Mouse (Mus musculus) CH12.LX (cell line): ENCODE data around the gene Kif23. TPM values are rescaled to one million over a fixed set of nuclear protein-coding genes. Genes with fewer than 3 reads are reported as not detected.

Source experiments
- DNase-seq: peaks from one replicate; pipeline ENCODE4 v3.0.0-alpha.2; 2013; ENCODE audit errors: extremely low read depth
- H3K27ac ChIP-seq: 2 replicates; pipeline ENCODE4 v1.5.1; 2012; ENCODE audit warnings: low read depth, mild to moderate bottlenecking, control low read depth, moderate library complexity; ENCODE audit not compliant: insufficient read depth
- H3K27me3 ChIP-seq: replicated peaks from 2 replicates; pipeline ENCODE3; 2012; ENCODE audit warnings: inconsistent platforms
- H3K36me3 ChIP-seq, 2 experiments: replicated peaks in 1 of 2; 2 replicates each; pipeline versions ENCODE3 to v1.6.1; 2012; ENCODE audit warnings: inconsistent platforms in 1 of 2, low read length in 1 of 2, mild to moderate bottlenecking in 1 of 2, mixed read lengths in 1 of 2, moderate library complexity in 1 of 2; ENCODE audit not compliant: control insufficient read depth in 1 of 2, insufficient read depth in 1 of 2
- H3K4me1 ChIP-seq, 2 experiments: 2 replicates each; pipeline ENCODE4 v1.6.1; 2012; ENCODE audit warnings: inconsistent platforms in 1 of 2, moderate library complexity in 1 of 2; ENCODE audit not compliant: insufficient read depth in 2 of 2, control insufficient read depth in 1 of 2
- H3K4me2 ChIP-seq: 2 replicates; pipeline ENCODE4 v1.6.1; 2012; ENCODE audit warnings: low read depth, mild to moderate bottlenecking, control low read depth; ENCODE audit not compliant: poor library complexity, insufficient read depth, severe bottlenecking
- H3K4me3 ChIP-seq, 3 experiments: fragments of 150-350 bp in 1 of 3; sonication (generic) in 1 of 3; replicated peaks in 1 of 3; 2 replicates each; pipeline versions ENCODE3 to v1.5.1; 2011 to 2012; ENCODE audit warnings: low read depth in 2 of 3, low read length in 2 of 3, mild to moderate bottlenecking in 2 of 3, moderate library complexity in 2 of 3, control low read depth in 1 of 3, improper control_type of control experiment in 1 of 3, inconsistent platforms in 1 of 3, mixed read lengths in 1 of 3; ENCODE audit not compliant: poor library complexity in 1 of 3
- H3K79me2 ChIP-seq: replicated peaks from 2 replicates; pipeline ENCODE4 v1.6.1; 2012; ENCODE audit warnings: mild to moderate bottlenecking, moderate library complexity; ENCODE audit not compliant: control insufficient read depth, poor library complexity, insufficient read depth, severe bottlenecking; ENCODE audit errors: extremely low read depth
- H3K9ac ChIP-seq: 2 replicates; pipeline ENCODE4 v1.6.1; 2012; ENCODE audit warnings: low read depth, mild to moderate bottlenecking, control low read depth, moderate library complexity; ENCODE audit not compliant: insufficient read depth
- H3K9me3 ChIP-seq: replicated peaks from 2 replicates; pipeline ENCODE3; 2012; ENCODE audit warnings: low read length, inconsistent platforms, mixed read lengths
- CHD2 ChIP-seq: IDR thresholded peaks from 2 replicates; pipeline ENCODE4 v1.6.1; 2011; ENCODE audit warnings: low read length, improper control_type of control experiment
- ELF1 ChIP-seq: IDR thresholded peaks from 2 replicates; pipeline ENCODE4 v1.6.1; 2014; ENCODE audit warnings: low read depth, mild to moderate bottlenecking, inconsistent platforms, low read length, improper control_type of control experiment
- ETS1 ChIP-seq: conservative IDR thresholded peaks from 2 replicates; pipeline ENCODE4 v1.6.1; 2012; ENCODE audit warnings: low read depth, mild to moderate bottlenecking, inconsistent platforms, low read length, improper control_type of control experiment, moderate library complexity
- GABPA ChIP-seq: IDR thresholded peaks from 2 replicates; pipeline ENCODE4 v1.6.1; 2012; ENCODE audit warnings: low read depth, low read length, improper control_type of control experiment, inconsistent platforms; ENCODE audit not compliant: insufficient replicate concordance
- IRF4 ChIP-seq: IDR thresholded peaks from 2 replicates; pipeline ENCODE4 v1.6.1; 2014; ENCODE audit warnings: low read depth, mild to moderate bottlenecking, inconsistent platforms, low read length, improper control_type of control experiment
- JUN ChIP-seq: IDR thresholded peaks from 2 replicates; pipeline ENCODE4 v1.6.1; 2011; ENCODE audit warnings: low read depth, mild to moderate bottlenecking, low read length, improper control_type of control experiment, moderate library complexity; ENCODE audit not compliant: insufficient read depth
- JUND ChIP-seq: conservative IDR thresholded peaks from 2 replicates; pipeline ENCODE4 v1.6.1; 2011; ENCODE audit warnings: low read depth, low read length, improper control_type of control experiment
- KAT2A ChIP-seq: IDR thresholded peaks from 2 replicates; pipeline ENCODE4 v1.6.1; 2012; ENCODE audit warnings: low read length, improper control_type of control experiment, inconsistent platforms; ENCODE audit not compliant: insufficient replicate concordance
- MAX ChIP-seq: IDR thresholded peaks from 2 replicates; pipeline ENCODE4 v1.6.1; 2011; ENCODE audit warnings: low read length, improper control_type of control experiment
- MXI1 ChIP-seq: IDR thresholded peaks from 2 replicates; pipeline ENCODE4 v1.6.1; 2011; ENCODE audit warnings: mild to moderate bottlenecking, low read depth, low read length, improper control_type of control experiment
- NELFE ChIP-seq: IDR thresholded peaks from 2 replicates; pipeline ENCODE4 v1.6.1; 2011; ENCODE audit warnings: low read depth, low read length, improper control_type of control experiment
- NRF1 ChIP-seq: IDR thresholded peaks from 2 replicates; pipeline ENCODE4 v1.6.1; 2014; ENCODE audit warnings: low read depth, mild to moderate bottlenecking, inconsistent platforms, low read length, improper control_type of control experiment, moderate library complexity
- PAX5 ChIP-seq: IDR thresholded peaks from 2 replicates; pipeline ENCODE4 v1.6.1; 2012; ENCODE audit warnings: low read length, inconsistent platforms, mixed read lengths
- POLR2A ChIP-seq: IDR thresholded peaks from 2 replicates; pipeline ENCODE4 v1.6.1; 2011; ENCODE audit warnings: low read depth, mild to moderate bottlenecking, improper control_type of control experiment, low read length
- POLR2AphosphoS2 ChIP-seq: IDR thresholded peaks from 2 replicates; pipeline ENCODE4 v1.6.1; 2011; ENCODE audit warnings: low read depth, low read length, improper control_type of control experiment
- RAD21 ChIP-seq: IDR thresholded peaks from 2 replicates; pipeline ENCODE4 v1.6.1; 2011; ENCODE audit warnings: low read depth, mild to moderate bottlenecking, low read length, improper control_type of control experiment, moderate library complexity
- RCOR1 ChIP-seq: conservative IDR thresholded peaks from 2 replicates; pipeline ENCODE4 v1.6.1; 2012; ENCODE audit warnings: low read depth, mild to moderate bottlenecking, inconsistent platforms, low read length, improper control_type of control experiment
- SMC3 ChIP-seq: IDR thresholded peaks from 2 replicates; pipeline ENCODE4 v1.6.1; 2011; ENCODE audit warnings: low read depth, low read length, improper control_type of control experiment
- TBP ChIP-seq: conservative IDR thresholded peaks from 2 replicates; pipeline ENCODE4 v1.6.1; 2011; ENCODE audit warnings: low read depth, low read length, improper control_type of control experiment
- TCF12 ChIP-seq: IDR thresholded peaks from 2 replicates; pipeline ENCODE4 v1.6.1; 2014; ENCODE audit warnings: low read depth, mild to moderate bottlenecking, inconsistent platforms, low read length, improper control_type of control experiment
- USF1 ChIP-seq: IDR thresholded peaks from 2 replicates; pipeline ENCODE4 v1.6.1; 2014; ENCODE audit warnings: low read depth, mild to moderate bottlenecking, inconsistent platforms, low read length, improper control_type of control experiment
- USF2 ChIP-seq: conservative IDR thresholded peaks from 2 replicates; pipeline ENCODE4 v1.6.1; 2011; ENCODE audit warnings: low read depth, low read length, improper control_type of control experiment
- ZKSCAN1 ChIP-seq: IDR thresholded peaks from 2 replicates; pipeline ENCODE4 v1.6.1; 2012; ENCODE audit warnings: low read depth, inconsistent platforms, low read length, improper control_type of control experiment, borderline replicate concordance
- ZMIZ1 ChIP-seq: IDR thresholded peaks from 2 replicates; pipeline ENCODE4 v1.6.1; 2012; ENCODE audit warnings: low read depth, mild to moderate bottlenecking, inconsistent platforms, low read length, improper control_type of control experiment
- ZNF384 ChIP-seq: IDR thresholded peaks from 2 replicates; pipeline ENCODE4 v1.6.1; 2012; ENCODE audit warnings: low read depth, low read length, improper control_type of control experiment, inconsistent platforms
- dilution Hi-C: fragments of 300-500 bp; cut with MboI; formaldehyde crosslinking; loops from 2 replicates; pipeline ENCODE4 v1.14.3; 2020; ENCODE audit warnings: low sequenced_read_pairs; ENCODE audit not compliant: extremely low pct_unique_long_range_greater_than_20kb, extremely low pct_ligation_motif_present
- in situ Hi-C: fragments of 300-500 bp; cut with MboI; formaldehyde crosslinking; loops from 3 replicates; pipeline ENCODE4 v1.14.3; 2019; ENCODE audit warnings: low sequenced_read_pairs, low pct_ligation_motif_present, low pct_unique_long_range_greater_than_20kb, mixed read lengths
- polyA plus RNA-seq: library from polyadenylated mRNA; unstranded; fragments of >175 nt; gene quantifications from 2 replicates; pipeline ENCODE4 v1.2.1, GENCODE M21; 2012; ENCODE audit warnings: low read depth; ENCODE audit not compliant: insufficient read length
- total RNA-seq, 2 experiments: library from RNA; depleted of rRNA; stranded (reverse); fragments of 300-350 nt in 1 of 2; fragments of >200 nt in 1 of 2; gene quantifications; 2 replicates each; pipeline ENCODE4 v1.2.3; 2012 to 2014

Kif23 gene
- total and polyA plus RNA-seq, 3 experiments = 50.6 to 133 (median 96.2) TPM

GRCm38 (mm10) chr9:61959921-61960569, 13.5 kb upstream of the Kif23 start:
- Histone ChIP-seq H3K9ac (peak overlapping the region; percentile 0), H3K9me3 (no peaks in the 10 kb centered on the region), H3K4me2 (peak overlapping the region; percentile 16; the same call in 1 of the 2 replicates), H3K4me1 (peaks cover 48 to 58% of the 10 kb centered on the region in 2 experiments), H3K4me3 (no peak overlapping the region), H3K27me3 (no peaks in the 10 kb centered on the region), H3K36me3 (peaks cover 0 to 10% of the 10 kb centered on the region in 2 experiments), H3K27ac (peak overlapping the region; percentile 70; the same call in 1 of the 2 replicates), H3K79me2 (no peaks in the 10 kb centered on the region)
- no peak for DNase-seq
- dilution Hi-C loops (no loop called here), in situ Hi-C loops (no loop called here)
- no peak for TF ChIP-seq POLR2AphosphoS2
- TF ChIP-seq JUN = no peak
- no peak for TF ChIP-seq USF1
- TF ChIP-seq USF2 = no peak
- no peak for TF ChIP-seq KAT2A
- TF ChIP-seq PAX5 = no peak
- no peak for TF ChIP-seq ELF1
- TF ChIP-seq TBP = no peak
- no peak for TF ChIP-seq GABPA
- TF ChIP-seq RCOR1 = no peak
- no peak for TF ChIP-seq JUND
- no peak for TF ChIP-seq IRF4
- no peak for TF ChIP-seq ZMIZ1
- no peak for TF ChIP-seq SMC3
- no peak for TF ChIP-seq MXI1
- TF ChIP-seq NELFE = no peak
- no peak for TF ChIP-seq MAX
- TF ChIP-seq NRF1 = no peak

GRCm38 (mm10) chr9:61954707-61955106, 8.1 kb upstream of the Kif23 start:
- Histone ChIP-seq H3K27me3 (no peaks in the 10 kb centered on the region), H3K9ac (no peak overlapping the region), H3K4me2 (no peak overlapping the region), H3K9me3 (no peaks in the 10 kb centered on the region), H3K4me1 (peaks cover 4 to 21% of the 10 kb centered on the region in 2 experiments), H3K36me3 (peaks cover 4 to 42% of the 10 kb centered on the region in 2 experiments), H3K27ac (no peak overlapping the region), H3K4me3 (no peak overlapping the region), H3K79me2 (no peaks in the 10 kb centered on the region)
- TF ChIP-seq CHD2 (no peak), TCF12 (no peak), ELF1 (no peak), ZNF384 (no peak), ETS1 (no peak), USF1 (no peak), POLR2A (no peak), ZKSCAN1 (no peak), RAD21 (no peak)
- dilution Hi-C loops = no loop called here
- no peak for DNase-seq
- in situ Hi-C loops = no loop called here
